Mouse (Mus musculus): ENCODE measurements at regions not wholly inside any gene's neighbourhood (a gene's known extent, or its start where the extent isn't known, plus 50 kb on each side); places are given as distances from the start of the nearest gene placed in this dataset.
"Not testable (repeated sequence)": the region's sequence is repeated elsewhere in the genome, so short reads cannot be mapped to it uniquely, and the experiment has no call there.

DNA sequence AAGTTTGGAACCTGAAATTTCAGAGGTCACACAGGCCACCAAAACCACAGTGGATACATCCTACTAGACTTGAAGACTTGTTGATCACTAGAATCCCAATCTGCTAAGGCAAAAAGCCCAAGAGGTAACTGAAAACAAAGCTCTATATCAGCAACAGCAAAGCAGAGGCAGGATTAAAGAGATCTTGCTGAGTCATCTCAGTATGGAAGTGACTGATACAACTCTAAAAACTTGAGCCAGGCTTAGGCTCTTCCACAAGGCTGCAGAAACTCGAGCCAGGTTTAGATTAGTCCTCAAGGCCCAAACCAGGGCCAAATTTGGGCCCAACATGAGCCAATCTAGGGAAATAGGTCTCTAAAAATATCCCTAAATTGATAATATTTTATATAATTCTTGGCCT lies 56.2 kb downstream of the Speer3 start:
- no peaks in the 10 kb centered on the region for H3K9me3 ChIP-seq
- no peaks in the 10 kb centered on the region for H3K27me3 ChIP-seq
- H3K4me3 ChIP-seq: no peak overlapping the region
- no peaks in the 10 kb centered on the region for H3K36me3 ChIP-seq
- 69% methylated on average over 1 of the region's 1 CpGs for WGBS
- no peak overlapping the region for H3K4me2 ChIP-seq
- no peak overlapping the region for H3K9ac ChIP-seq
- H3K27ac ChIP-seq: no peak overlapping the region
- H3K4me1 ChIP-seq (replicated peaks): no peaks in the 10 kb centered on the region
- ATAC-seq (ENCODE audit: low FRiP score): no peak

DNA sequence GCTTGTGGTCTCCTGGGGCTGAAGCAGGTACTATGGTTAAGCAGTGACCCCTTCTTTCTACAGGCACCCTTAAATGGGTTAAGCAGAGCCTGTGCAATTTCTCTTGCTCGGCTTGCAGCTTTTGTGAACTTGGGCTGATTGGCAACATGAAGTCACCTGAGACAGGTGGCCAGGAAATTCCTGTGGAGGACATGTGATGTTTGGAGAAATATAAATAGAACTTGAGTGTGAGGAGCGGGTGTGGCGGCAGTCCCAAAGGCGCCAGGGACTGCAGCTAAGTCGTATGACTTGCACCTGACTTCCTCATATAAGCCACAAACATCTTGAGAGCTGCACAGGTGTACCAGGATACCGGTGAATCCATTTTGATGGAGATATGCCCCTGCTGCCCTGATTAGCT lies 88.8 kb downstream of the Speer3 start:
- not testable (repeated sequence) for H3K4me3 ChIP-seq; ATAC-seq (ENCODE audit: low FRiP score); H3K4me2 ChIP-seq; H3K27me3 ChIP-seq; H3K9ac ChIP-seq; H3K9me3 ChIP-seq; H3K4me1 ChIP-seq (replicated peaks); H3K36me3 ChIP-seq; H3K27ac ChIP-seq
- WGBS: 87% methylated on average over 6 of the region's 6 CpGs

DNA sequence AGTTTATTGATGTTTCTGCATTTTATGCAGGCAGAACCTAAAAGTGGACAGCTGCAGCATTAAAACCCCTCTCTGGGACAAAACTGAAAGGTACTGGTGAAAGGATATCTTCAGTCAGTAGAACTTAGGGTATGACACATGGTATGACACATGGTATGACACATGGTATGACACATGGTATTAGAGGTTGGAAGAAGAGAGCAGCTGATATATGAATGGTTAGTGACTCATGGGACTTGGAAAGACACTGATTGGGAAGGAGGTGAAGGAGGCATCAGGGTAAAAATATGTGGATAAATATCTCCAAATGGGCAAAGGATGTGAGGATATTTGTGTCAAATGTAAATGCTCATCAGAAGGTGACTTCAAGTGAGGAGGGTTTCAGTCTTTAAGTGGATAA lies 97.0 kb downstream of the Speer3 start:
- Histone ChIP-seq H3K27me3 (no peaks in the 10 kb centered on the region), H3K27ac (no peak overlapping the region), H3K36me3 (no peaks in the 10 kb centered on the region), H3K4me2 (no peak overlapping the region), H3K9me3 (no peaks in the 10 kb centered on the region), H3K4me3 (no peak overlapping the region), H3K9ac (no peak overlapping the region), H3K4me1 (replicated peaks) (no peaks in the 10 kb centered on the region)
- no peak for ATAC-seq (ENCODE audit: low FRiP score)

DNA sequence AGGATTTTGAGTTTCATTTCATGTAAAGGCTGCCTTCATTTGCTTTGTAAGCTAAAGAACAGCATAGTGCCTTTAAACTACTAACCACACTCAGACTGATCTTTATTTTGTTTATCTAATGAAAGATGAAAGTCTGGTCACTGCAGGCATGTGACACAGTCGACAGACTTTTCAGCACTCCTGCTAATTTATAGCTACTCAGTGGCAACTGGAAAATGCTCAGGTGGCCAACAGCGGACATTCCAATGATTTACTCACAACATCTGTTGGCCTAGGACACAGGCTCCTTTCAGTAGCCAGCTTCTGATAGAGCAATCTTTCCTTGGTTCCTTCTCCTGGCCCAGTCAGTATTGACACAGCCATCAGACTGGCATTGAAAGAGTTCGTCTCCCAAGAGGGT lies 116.8 kb upstream of the Sema3e start:
- no peak overlapping the region for H3K9ac ChIP-seq
- H3K9me3 ChIP-seq: no peaks in the 10 kb centered on the region
- no peaks in the 10 kb centered on the region for H3K4me1 ChIP-seq (replicated peaks)
- no peak overlapping the region for H3K4me3 ChIP-seq
- no peak for ATAC-seq (ENCODE audit: low FRiP score)
- no peak overlapping the region for H3K4me2 ChIP-seq
- no peak overlapping the region for H3K27ac ChIP-seq
- WGBS: 78% methylated on average over 3 of the region's 3 CpGs
- no peaks in the 10 kb centered on the region for H3K36me3 ChIP-seq
- H3K27me3 ChIP-seq: no peaks in the 10 kb centered on the region

DNA sequence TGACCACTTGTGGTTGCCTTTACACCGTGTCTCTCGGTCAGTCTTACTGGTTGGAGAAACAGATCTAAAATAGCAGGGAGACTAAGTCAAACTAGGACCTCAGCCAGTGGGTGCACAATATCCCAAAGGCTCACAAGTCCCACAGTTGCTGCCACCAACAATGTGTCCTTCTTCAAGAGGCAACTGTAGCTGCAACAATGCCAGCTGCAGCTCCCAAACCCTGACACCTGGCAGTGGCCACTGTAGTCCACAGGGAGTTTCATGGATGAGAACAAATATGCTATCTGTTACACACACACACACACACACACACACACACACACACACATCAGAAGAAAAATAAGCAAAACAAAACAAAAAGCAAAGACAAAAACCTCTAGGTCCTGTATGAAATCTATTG lies 107.7 kb upstream of the Sema3e start:
- no peak overlapping the region for H3K9ac ChIP-seq

DNA sequence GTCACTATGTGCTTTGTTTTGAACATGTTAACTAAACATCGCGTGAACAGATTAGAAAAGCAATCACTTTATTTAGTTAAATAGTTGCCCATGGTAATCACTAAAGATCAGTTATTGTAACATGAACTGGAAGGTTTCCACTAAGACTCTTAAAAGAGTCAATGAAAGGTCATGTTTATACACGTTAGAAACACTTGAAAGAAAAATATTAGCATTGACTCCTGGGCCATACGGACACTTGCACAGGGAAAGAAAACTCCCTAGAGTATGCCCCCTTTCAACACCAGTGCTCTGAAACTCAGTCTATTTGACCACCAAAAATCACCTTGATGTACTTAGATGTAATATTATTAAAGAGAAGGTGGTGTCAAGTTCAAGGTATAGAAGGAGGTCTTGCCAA lies 102.8 kb upstream of the Sema3e start:
- H3K9me3 ChIP-seq: no peaks in the 10 kb centered on the region
- no peak for ATAC-seq (ENCODE audit: low FRiP score)
- no peak overlapping the region for H3K4me3 ChIP-seq
- H3K9ac ChIP-seq: no peak overlapping the region
- no peaks in the 10 kb centered on the region for H3K4me1 ChIP-seq (replicated peaks)
- H3K27me3 ChIP-seq: no peaks in the 10 kb centered on the region
- 74% methylated on average over 4 of the region's 4 CpGs for WGBS
- H3K4me2 ChIP-seq: no peak overlapping the region
- no peaks in the 10 kb centered on the region for H3K36me3 ChIP-seq
- H3K27ac ChIP-seq: no peak overlapping the region

More for the DNA sequence above, 107.7 kb upstream of the Sema3e start:
- no peaks in the 10 kb centered on the region for H3K4me1 ChIP-seq (replicated peaks)
- no peak for ATAC-seq (ENCODE audit: low FRiP score)
- H3K4me3 ChIP-seq: no peak overlapping the region
- no peaks in the 10 kb centered on the region for H3K36me3 ChIP-seq
- H3K27me3 ChIP-seq: no peaks in the 10 kb centered on the region
- no peak overlapping the region for H3K27ac ChIP-seq
- whole genome bisulfite sequencing: 95% methylated on average over 2 of the region's 2 CpGs
- H3K4me2 ChIP-seq: no peak overlapping the region
- no peaks in the 10 kb centered on the region for H3K9me3 ChIP-seq

GRCm38 (mm10) chr5:13931011-13931410 lies 94.1 kb upstream of the Sema3e start:
- H3K4me2 ChIP-seq: no peak overlapping the region
- H3K9me3 ChIP-seq: no peaks in the 10 kb centered on the region
- no peaks in the 10 kb centered on the region for H3K27me3 ChIP-seq
- WGBS: 73% methylated on average over 2 of the region's 2 CpGs
- H3K27ac ChIP-seq: no peak overlapping the region
- no peak overlapping the region for H3K9ac ChIP-seq
- H3K4me1 ChIP-seq (replicated peaks): no peaks in the 10 kb centered on the region
- H3K36me3 ChIP-seq: no peaks in the 10 kb centered on the region
- ATAC-seq (ENCODE audit: low FRiP score): no peak
- H3K4me3 ChIP-seq: no peak overlapping the region

DNA sequence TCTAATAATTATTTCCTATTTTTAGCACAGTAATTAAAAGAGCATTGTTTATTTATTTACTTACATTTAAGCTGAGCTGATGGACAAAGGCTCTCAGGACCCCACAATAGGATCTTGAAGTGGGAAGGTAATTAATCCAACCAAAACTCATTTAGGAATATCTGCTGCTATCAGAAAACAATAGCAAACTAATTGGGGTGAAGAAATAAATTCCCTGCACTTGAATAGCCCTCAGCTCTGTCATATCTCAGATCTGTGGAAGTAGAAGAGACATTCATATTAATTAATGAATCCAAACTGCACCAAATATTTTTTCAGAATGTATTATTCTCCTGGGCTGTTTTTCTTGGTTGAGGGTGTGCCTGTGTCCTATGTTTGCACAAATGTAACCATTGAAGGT lies 73.7 kb upstream of the Sema3e start:
- H3K4me2 ChIP-seq: no peak overlapping the region
- H3K27me3 ChIP-seq: no peaks in the 10 kb centered on the region
- H3K4me1 ChIP-seq (replicated peaks): no peaks in the 10 kb centered on the region
- no peak overlapping the region for H3K4me3 ChIP-seq
- no peak overlapping the region for H3K27ac ChIP-seq
- H3K9me3 ChIP-seq: no peaks in the 10 kb centered on the region
- no peak overlapping the region for H3K9ac ChIP-seq
- no peak for ATAC-seq (ENCODE audit: low FRiP score)
- H3K36me3 ChIP-seq: no peaks in the 10 kb centered on the region

DNA sequence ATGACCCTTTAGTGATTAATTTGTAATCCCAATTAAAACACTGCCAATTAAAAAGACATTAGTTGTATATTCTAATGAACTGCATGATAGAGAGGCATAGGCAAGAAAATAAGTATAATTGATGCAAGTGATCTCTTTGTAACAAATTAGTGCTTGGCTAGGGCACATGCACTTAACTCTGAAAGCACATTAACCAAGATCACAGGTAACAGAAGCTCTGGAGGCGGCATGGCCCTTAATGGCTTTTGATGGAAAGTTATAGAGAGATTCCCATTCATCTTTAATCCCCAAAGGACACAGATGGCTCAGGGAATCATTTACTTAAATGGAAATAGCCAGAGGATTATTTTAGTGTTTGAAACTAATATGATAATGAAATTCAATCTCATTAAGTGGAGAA lies 69.5 kb upstream of the Sema3e start:
- WGBS: 61% methylated on average over 1 of the region's 1 CpGs

DNA sequence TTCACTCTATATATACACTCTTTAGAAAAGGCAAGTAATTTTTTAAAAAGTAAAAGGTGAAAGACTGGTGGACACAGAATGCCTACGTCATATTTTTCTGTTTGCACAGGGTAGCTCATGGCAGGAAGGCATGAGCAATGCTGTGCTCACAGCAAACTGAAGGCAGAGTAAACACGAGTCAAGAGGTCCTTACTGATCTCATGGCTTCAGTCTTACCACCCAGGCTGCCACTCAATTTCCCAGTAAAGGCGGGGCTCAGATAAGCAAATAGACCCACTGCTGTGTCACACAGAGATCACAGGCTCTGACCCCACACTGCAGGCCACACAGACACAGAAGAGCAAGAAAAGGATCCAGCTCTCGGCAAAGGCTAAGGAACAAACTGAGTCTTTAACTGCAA lies 65.5 kb upstream of the Sema3e start:
- Histone ChIP-seq H3K4me3 (no peak overlapping the region), H3K27ac (no peak overlapping the region), H3K9me3 (no peaks in the 10 kb centered on the region), H3K4me2 (no peak overlapping the region), H3K27me3 (no peaks in the 10 kb centered on the region), H3K4me1 (replicated peaks) (no peaks in the 10 kb centered on the region), H3K36me3 (no peaks in the 10 kb centered on the region), H3K9ac (no peak overlapping the region)
- WGBS: 50% methylated on average over 4 of the region's 4 CpGs
- no peak for ATAC-seq (ENCODE audit: low FRiP score)

More for the DNA sequence above, 69.5 kb upstream of the Sema3e start:
- Histone ChIP-seq H3K4me1 (replicated peaks) (no peaks in the 10 kb centered on the region), H3K9me3 (no peaks in the 10 kb centered on the region), H3K9ac (no peak overlapping the region), H3K27me3 (no peaks in the 10 kb centered on the region), H3K4me2 (no peak overlapping the region), H3K4me3 (no peak overlapping the region), H3K36me3 (no peaks in the 10 kb centered on the region), H3K27ac (no peak overlapping the region)
- peak; percentile 32; the same call in 1 of the 2 replicates for ATAC-seq (ENCODE audit: low FRiP score)

DNA sequence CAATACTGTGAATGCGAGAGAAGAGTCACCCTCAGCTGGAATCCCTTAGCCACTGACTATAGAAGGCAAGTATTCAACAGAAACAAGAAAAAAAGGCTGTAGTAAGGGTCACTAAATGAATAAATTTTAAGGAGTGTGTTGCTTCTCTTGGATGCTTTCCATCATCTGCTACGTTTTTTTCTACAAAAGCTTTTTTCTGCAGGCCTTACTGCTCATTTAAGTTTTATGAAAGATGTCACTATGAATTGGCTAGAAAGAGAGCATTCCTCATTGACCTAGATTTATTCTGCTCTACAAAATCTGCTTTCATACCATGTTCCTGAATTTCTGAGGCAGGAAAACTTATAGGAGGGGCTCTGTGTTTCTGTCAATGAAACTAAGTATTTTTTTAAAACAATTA lies 59.2 kb upstream of the Sema3e start:
- 70% methylated on average over 2 of the region's 2 CpGs for WGBS
- Histone ChIP-seq H3K4me2 (no peak overlapping the region), H3K4me3 (no peak overlapping the region), H3K36me3 (no peaks in the 10 kb centered on the region), H3K9me3 (no peaks in the 10 kb centered on the region), H3K27ac (no peak overlapping the region), H3K4me1 (replicated peaks) (no peaks in the 10 kb centered on the region), H3K27me3 (no peaks in the 10 kb centered on the region), H3K9ac (no peak overlapping the region)
- ATAC-seq (ENCODE audit: low FRiP score): no peak

- no peak overlapping the region for H3K9ac ChIP-seq
- no peaks in the 10 kb centered on the region for H3K9me3 ChIP-seq
- H3K27me3 ChIP-seq: no peaks in the 10 kb centered on the region
- ATAC-seq (ENCODE audit: low FRiP score): no peak
- no peak overlapping the region for H3K4me3 ChIP-seq
- no peak overlapping the region for H3K27ac ChIP-seq
- WGBS: 66% methylated on average over 3 of the region's 3 CpGs
- no peaks in the 10 kb centered on the region for H3K36me3 ChIP-seq
- no peak overlapping the region for H3K4me2 ChIP-seq
- no peaks in the 10 kb centered on the region for H3K4me1 ChIP-seq (replicated peaks)
Measured at GRCm38 (mm10) chr5:13974664-13975063, 50.4 kb upstream of the Sema3e start.
